10 mouse cellular contexts compared by ENCODE assay signal in the genomic region with DNA sequence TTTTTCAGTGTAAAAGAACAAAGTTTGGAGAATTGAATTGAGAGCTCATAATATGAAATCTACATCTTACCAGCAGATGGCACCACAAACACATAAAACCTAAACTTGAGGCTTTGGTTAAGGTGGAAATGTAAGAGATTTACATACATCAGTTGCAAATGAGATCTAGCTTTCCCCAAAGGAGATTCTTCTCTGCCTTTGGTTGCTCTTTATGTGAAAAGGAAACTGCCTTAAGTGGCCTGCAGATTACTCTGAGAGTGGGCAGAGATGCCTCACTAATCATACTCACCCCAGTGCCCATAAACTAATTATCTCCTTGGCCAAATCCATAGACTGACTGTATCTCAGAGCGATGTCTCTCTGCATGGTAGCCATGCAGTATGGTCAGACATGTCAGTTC. TPM values are rescaled to one million over a fixed set of nuclear protein-coding genes. Genes with fewer than 3 reads are reported as not detected.
A peak's percentile ranks its signal among the peaks of the same experiment; 100 is the strongest.
DNase-seq lines count a peak whose midpoint lies in the region; ATAC-seq and TF ChIP-seq lines count a peak whose summit lies in the region.
"Had no signal": no experiment of that assay in that cellular context is flagged by ENCODE, and none has a peak within 500 bp of the region (broad histone marks: within the 10 kb centered on the region; RNA-seq: fewer than 3 reads in every experiment).

No protein-coding gene starts in this region.

- no peak overlapping the region for H3K4me3 ChIP-seq in liver, postnatal 0 days (ENCODE audit: low read depth, low read length)
- H3K4me3 ChIP-seq: embryonic facial prominence, embryonic 15.5 days; limb, embryonic 13.5 days had no signal

- no peak for TF ChIP-seq EP300 in liver, postnatal 0 days (IDR thresholded peaks at IDR 0.05; ENCODE audit: low read depth)

- peak; percentile 49 for TF ChIP-seq CTCF in liver, postnatal 0 days (IDR thresholded peaks at IDR 0.05; ENCODE audit: low read depth)

- 85% methylated on average over 1 of the region's 1 CpGs for WGBS in liver, postnatal 0 days (ENCODE audit: insufficient replicate concordance)

- no peak for ATAC-seq in liver, postnatal 0 days

- H3K27me3 ChIP-seq in liver, postnatal 0 days (ENCODE audit: insufficient read depth, low read length), result no peaks in the 10 kb centered on the region
- H3K27me3 ChIP-seq: embryonic facial prominence, embryonic 15.5 days; limb, embryonic 13.5 days had no signal

- no peaks in the 10 kb centered on the region for H3K9me3 ChIP-seq in liver, postnatal 0 days (ENCODE audit: low read length)
- H3K9me3 ChIP-seq: embryonic facial prominence, embryonic 15.5 days; limb, embryonic 13.5 days had no signal

- no peaks in the 10 kb centered on the region for H3K4me1 ChIP-seq in liver, postnatal 0 days (ENCODE audit: insufficient read depth)
- H3K4me1 ChIP-seq: embryonic facial prominence, embryonic 15.5 days; limb, embryonic 13.5 days had no signal

- no peaks in the 10 kb centered on the region for H3K36me3 ChIP-seq in liver, postnatal 0 days (replicated peaks; ENCODE audit: insufficient read depth, low read length)
- H3K36me3 ChIP-seq: embryonic facial prominence, embryonic 15.5 days; limb, embryonic 13.5 days had no signal

- H3K27ac ChIP-seq in liver, postnatal 0 days (ENCODE audit: low read depth), result no peak overlapping the region
- H3K27ac ChIP-seq: embryonic facial prominence, embryonic 15.5 days; limb, embryonic 13.5 days had no signal

- DNase-seq in layer of hippocampus, adult 9-10 months (ENCODE audit: low spot score), result peak; percentile 61
- DNase-seq in layer of hippocampus, postnatal 36 days, result no peak
- peak; percentile 20 for DNase-seq in Muller cell, postnatal 12 days (ENCODE audit: inconsistent ontology term)
- DNase-seq in cerebellum, postnatal 10 days, result peak; percentile 45 to 74
- DNase-seq in liver, postnatal 0 days, result no peak
- no peak for DNase-seq in ovary, adult 18-20 months (ENCODE audit: low spot score)
- no peak for DNase-seq in spleen, adult 12 weeks (ENCODE audit: low spot score)
- no peak for DNase-seq in thymus, adult 18-20 months

- H3K4me2 ChIP-seq in liver, postnatal 0 days (ENCODE audit: low read depth, low read length), result no peak overlapping the region
- H3K4me2 ChIP-seq: embryonic facial prominence, embryonic 15.5 days; limb, embryonic 13.5 days had no signal

- no peak overlapping the region for H3K9ac ChIP-seq in liver, postnatal 0 days (replicated peaks)
- H3K9ac ChIP-seq: embryonic facial prominence, embryonic 15.5 days; limb, embryonic 13.5 days had no signal

RNA-seq across cellular contexts. Expression of gene Otor, which starts 35.6 kb away (rescaled TPM):
- total RNA-seq in layer of hippocampus, postnatal 36 days (2021), result not detected
- not detected in 2 replicates for polyA plus RNA-seq in liver, postnatal 0 days (2015; fragmentation: Nextera tagmentation; extraction: Ambion mirVana)

RNA-seq across cellular contexts. Expression of gene Snrpb2, which starts 51.0 kb away (rescaled TPM):
- total RNA-seq in layer of hippocampus, postnatal 36 days (2021), result 10 to 100 TPM; 32.8 to 41.9 TPM
- 30.0 and 30.4 TPM in 2 replicates for polyA plus RNA-seq in liver, postnatal 0 days (2015; fragmentation: Nextera tagmentation; extraction: Ambion mirVana)

Comparison
In these comparisons a context has a peak if more than half of its experiments do, and no peak if none do; other contexts are left out.
1. DNase-seq: peak in layer of hippocampus, adult 9-10 months (single experiment), Muller cell, postnatal 12 days (single experiment) and cerebellum, postnatal 10 days (2 of 2); none in layer of hippocampus, postnatal 36 days (0 of 2), liver, postnatal 0 days (single experiment), ovary, adult 18-20 months (single experiment), spleen, adult 12 weeks (single experiment) and thymus, adult 18-20 months (0 of 2).